Mouse (Mus musculus) lung, embryonic 16.5 days (tissue): ENCODE data around the gene Rp9. TPM values are rescaled to one million over a fixed set of nuclear protein-coding genes. Genes with fewer than 3 reads are reported as not detected.

Experiments
- ATAC-seq: fragments of 200-750 bp; cut with Nextera tagmentation; 2 replicates; pipeline ENCODE4 v1.8.0; 2017; ENCODE audit warnings: low read depth, mild to moderate bottlenecking, moderate library complexity
- H3K27ac ChIP-seq: fragments of 300-500 bp; sonication (generic); 2 replicates; pipeline ENCODE4 v1.5.1; 2014; ENCODE audit warnings: mild to moderate bottlenecking, control low read depth, low read length
- H3K27me3 ChIP-seq: fragments of 300-500 bp; sonication (generic); 2 replicates; pipeline ENCODE4 v1.6.1; 2014; ENCODE audit warnings: low read depth, low read length, mixed read lengths; ENCODE audit not compliant: control insufficient read depth, insufficient read depth
- H3K36me3 ChIP-seq: fragments of 300-500 bp; sonication (generic); 2 replicates; pipeline ENCODE4 v1.6.1; 2014; ENCODE audit warnings: low read length; ENCODE audit not compliant: control insufficient read depth, insufficient read depth
- H3K4me1 ChIP-seq: fragments of 300-500 bp; sonication (generic); replicated peaks from 2 replicates; pipeline ENCODE4 v1.6.1; 2014; ENCODE audit warnings: low read length, mixed read lengths; ENCODE audit not compliant: control insufficient read depth, insufficient read depth
- H3K4me2 ChIP-seq: fragments of 300-500 bp; sonication (generic); 2 replicates; pipeline ENCODE4 v1.6.1; 2014; ENCODE audit warnings: low read depth, low read length, control low read depth
- H3K4me3 ChIP-seq: fragments of 300-500 bp; sonication (generic); 2 replicates; pipeline ENCODE4 v1.5.1; 2014; ENCODE audit warnings: mild to moderate bottlenecking, low read length, control low read depth
- H3K9ac ChIP-seq: fragments of 300-500 bp; sonication (generic); 2 replicates; pipeline ENCODE4 v1.6.1; 2014; ENCODE audit warnings: low read length, control low read depth
- H3K9me3 ChIP-seq: fragments of 300-500 bp; sonication (generic); 2 replicates; pipeline ENCODE4 v1.6.1; 2016; ENCODE audit warnings: low read length; ENCODE audit not compliant: control insufficient read depth
- WGBS: fragments of 180-500 bp; shearing (Covaris S2); extraction: QIAGEN DNeasy Blood & Tissue Kit; methylation state at CpG from one replicate; pipeline ENCODE4 v1.1.7; 2014; 5-methylcytosine and 5-hydroxymethylcytosine counted together
- polyA plus RNA-seq: library from polyadenylated mRNA; unstranded; fragments of >200 nt; fragmentation: Nextera tagmentation; extraction: Ambion mirVana; gene quantifications from 2 replicates; pipeline ENCODE4 v1.2.1, GENCODE M21; 2015

Rp9 gene
- polyA plus RNA-seq, 1 experiment from 2014 or later: 64.5 TPM

DNA sequence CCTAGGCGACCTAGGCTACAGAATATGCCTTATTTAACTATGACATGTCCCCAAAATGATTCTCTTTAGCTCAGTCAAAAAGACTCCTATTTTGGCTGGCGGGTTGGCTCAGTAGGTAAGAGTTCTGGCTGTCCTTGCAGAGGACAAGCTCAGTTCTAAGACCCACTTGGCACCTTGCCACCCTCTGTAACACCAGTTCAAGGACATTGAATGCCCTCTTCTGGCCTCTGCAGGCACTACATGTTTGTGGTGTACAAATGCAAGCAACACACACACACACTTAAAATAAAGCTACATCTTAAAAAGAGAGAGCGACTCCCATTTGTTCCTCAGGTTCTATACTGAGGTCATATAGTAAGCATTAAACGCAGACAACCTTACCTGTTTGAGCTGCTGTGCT, 96.8 kb downstream of the Rp9 start:
- Histone ChIP-seq H3K9ac (no peak overlapping the region), H3K4me2 (no peak overlapping the region), H3K4me3 (no peak overlapping the region), H3K4me1 (no peaks in the 10 kb centered on the region), H3K36me3 (peaks cover 53% of the 10 kb centered on the region), H3K9me3 (no peaks in the 10 kb centered on the region), H3K27ac (no peak overlapping the region), H3K27me3 (no peaks in the 10 kb centered on the region)
- ATAC-seq: no peak
- 96% methylated on average over 4 of the region's 4 CpGs for WGBS

DNA sequence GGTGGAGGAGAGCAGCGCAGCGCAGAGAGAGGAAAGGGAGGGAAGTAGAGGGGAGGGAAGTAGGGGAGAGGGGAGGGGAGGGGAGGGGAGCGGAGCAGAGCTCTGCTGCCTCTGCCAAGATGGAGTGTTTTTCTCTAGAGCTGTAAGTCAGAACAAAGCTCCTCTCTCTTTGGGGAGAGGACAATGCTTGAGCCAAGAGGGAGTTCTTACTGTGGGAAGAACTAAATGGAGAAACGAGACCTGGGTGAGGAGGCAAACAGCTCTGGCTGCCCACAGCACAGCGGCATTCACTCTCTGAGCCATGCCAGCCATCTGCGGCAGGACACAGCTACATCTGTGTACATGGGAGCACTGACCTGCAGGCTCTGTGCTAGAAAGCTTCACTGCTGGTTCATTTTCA, 101.5 kb downstream of the Rp9 start:
- no peak overlapping the region for H3K9ac ChIP-seq
- ATAC-seq: no peak
- no peak overlapping the region for H3K4me2 ChIP-seq
- no peak overlapping the region for H3K27ac ChIP-seq
- H3K4me3 ChIP-seq: no peak overlapping the region
- no peaks in the 10 kb centered on the region for H3K27me3 ChIP-seq
- H3K36me3 ChIP-seq: peaks cover 43% of the 10 kb centered on the region
- WGBS: 66% methylated on average over 6 of the region's 6 CpGs
- H3K4me1 ChIP-seq: no peaks in the 10 kb centered on the region
- H3K9me3 ChIP-seq: no peaks in the 10 kb centered on the region

DNA sequence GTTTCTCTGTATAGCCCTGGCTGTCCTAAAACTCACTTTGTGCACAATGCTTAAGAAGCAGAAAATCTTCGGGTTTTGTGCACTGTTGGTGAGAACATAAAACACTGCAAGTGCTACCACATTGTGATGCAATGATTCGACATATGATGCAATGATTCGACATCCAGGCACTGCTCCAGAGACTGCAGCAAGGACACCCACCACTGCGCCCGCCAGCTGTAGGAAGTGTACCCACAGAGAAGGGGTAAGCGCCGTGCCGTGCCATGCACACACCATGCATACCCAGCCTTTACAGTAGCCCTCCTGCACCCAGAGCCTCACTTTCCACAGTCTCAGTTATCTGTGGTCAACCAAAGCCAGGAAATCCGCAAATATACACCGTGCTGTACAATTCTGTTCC, 102.9 kb downstream of the Rp9 start:
- ATAC-seq: no peak
- H3K36me3 ChIP-seq: peaks cover 42% of the 10 kb centered on the region
- H3K4me3 ChIP-seq: no peak overlapping the region

DNA sequence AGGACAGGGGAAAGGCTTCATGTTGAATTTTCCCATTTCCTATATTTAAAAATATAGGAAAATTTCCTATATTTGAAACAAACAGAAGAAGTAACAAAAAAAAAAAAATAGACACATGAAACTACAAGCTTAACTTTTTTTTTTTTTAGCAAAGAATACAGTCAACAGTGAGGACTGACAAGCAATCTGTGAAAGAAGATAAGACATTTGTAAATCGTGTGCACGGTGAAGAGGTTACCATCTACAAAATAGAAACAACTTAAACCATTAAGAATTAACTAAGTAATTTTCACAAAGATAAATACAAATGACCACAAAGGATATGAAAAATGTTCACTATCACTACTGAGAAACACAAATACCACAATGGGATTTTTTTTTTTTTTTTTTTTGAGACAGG, 103.3 kb downstream of the Rp9 start:
- no peak for ATAC-seq
- H3K9me3 ChIP-seq: no peaks in the 10 kb centered on the region
- no peak overlapping the region for H3K27ac ChIP-seq
- H3K27me3 ChIP-seq: no peaks in the 10 kb centered on the region
- H3K4me3 ChIP-seq: no peak overlapping the region
- WGBS: 77% methylated on average over 2 of the region's 2 CpGs
- no peak overlapping the region for H3K4me2 ChIP-seq
- H3K4me1 ChIP-seq: no peaks in the 10 kb centered on the region
- no peak overlapping the region for H3K9ac ChIP-seq
- peaks cover 41% of the 10 kb centered on the region for H3K36me3 ChIP-seq

More for the DNA sequence above, 102.9 kb downstream of the Rp9 start:
- WGBS: 93% methylated on average over 10 of the region's 10 CpGs
- no peaks in the 10 kb centered on the region for H3K9me3 ChIP-seq
- H3K4me2 ChIP-seq: no peak overlapping the region
- H3K9ac ChIP-seq: no peak overlapping the region
- H3K4me1 ChIP-seq: no peaks in the 10 kb centered on the region
- H3K27ac ChIP-seq: no peak overlapping the region
- H3K27me3 ChIP-seq: no peaks in the 10 kb centered on the region

Other genes starting within 250 kb of the Rp9 start
- 23.9 and 26.5 TPM in 2 replicates for gene Zfp809, start 244.0 kb downstream of the Rp9 start, polyA plus RNA-seq
- gene Zfp599, start 209.8 kb downstream of the Rp9 start, polyA plus RNA-seq: 4.3 and 5.3 TPM in 2 replicates
- 20.0 and 21.3 TPM in 2 replicates for gene Zfp810, start 162.1 kb downstream of the Rp9 start, polyA plus RNA-seq
- 57.9 and 62.8 TPM in 2 replicates for gene Anln, start 80.6 kb downstream of the Rp9 start, polyA plus RNA-seq
- 4.9 and 7.5 TPM in 2 replicates for gene 9530077C05Rik, start 58.2 kb downstream of the Rp9 start, polyA plus RNA-seq
- gene Gm17545, start 15.5 kb downstream of the Rp9 start, polyA plus RNA-seq: not detected in 2 replicates
- 16.0 TPM in 2 replicates for gene Bbs9, start 6.0 kb upstream of the Rp9 start, polyA plus RNA-seq